Mouse (Mus musculus) heart, adult 2 months (tissue): Measurements from ENCODE around the gene Kirrel3.

Experiments used
- CTCF ChIP-seq: fragments of 200-600 bp; IDR thresholded peaks from 2 replicates; pipeline ENCODE4 v1.8.1; 2022; ENCODE audit warnings: antibody characterized with exemption, mild to moderate bottlenecking, moderate library complexity
- POLR2A ChIP-seq: fragments of 200-500 bp; IDR thresholded peaks from 2 replicates; pipeline ENCODE4 v1.6.1; 2011; ENCODE audit warnings: mild to moderate bottlenecking, low read depth, low read length, control low read depth; ENCODE audit not compliant: insufficient read depth

- TF ChIP-seq POLR2A (no peak), CTCF (no peak)
These were observed 122.3 kb downstream of the Kirrel3 start for GRCm38 (mm10) chr9:34607976-34608375.
